Mouse (Mus musculus) heart, embryonic 14.5 days (tissue): Measurements from ENCODE around the gene Zfp955a. TPM values are rescaled to one million over a fixed set of nuclear protein-coding genes. Genes with fewer than 3 reads are reported as not detected.
"Not testable (repeated sequence)": the region's sequence is repeated elsewhere in the genome, so short reads cannot be mapped to it uniquely, and the experiment has no call there.

Experiments
- ATAC-seq: fragments of 200-750 bp; cut with Nextera tagmentation; 2 replicates; pipeline ENCODE4 v1.8.0; 2017; ENCODE audit warnings: low read depth, moderate TSS enrichment; ENCODE audit not compliant: insufficient number of reproducible peaks, insufficient read depth, low FRiP score
- H3K27ac ChIP-seq, 2 experiments: fragments of 200-500 bp in 1 of 2; fragments of 300-500 bp in 1 of 2; sonication (generic) in 1 of 2; replicated peaks in 1 of 2; 2 replicates each; pipeline ENCODE4 v1.5.1; 2012 to 2014; ENCODE audit warnings: low read depth in 2 of 2, low read length in 2 of 2, control low read depth in 1 of 2, mild to moderate bottlenecking in 1 of 2, mixed read lengths in 1 of 2; ENCODE audit not compliant: control insufficient read depth in 1 of 2, insufficient read depth in 1 of 2
- H3K27me3 ChIP-seq: fragments of 300-500 bp; sonication (generic); 2 replicates; pipeline ENCODE4 v1.6.1; 2014; ENCODE audit warnings: mild to moderate bottlenecking, low read length, control low read depth; ENCODE audit not compliant: control insufficient read depth, insufficient read depth
- H3K36me3 ChIP-seq: fragments of 300-500 bp; sonication (generic); 2 replicates; pipeline ENCODE4 v1.6.1; 2014; ENCODE audit warnings: mild to moderate bottlenecking, control low read depth, low read length, mixed read lengths; ENCODE audit not compliant: control insufficient read depth, insufficient read depth
- H3K4me1 ChIP-seq, 2 experiments: fragments of 200-500 bp in 1 of 2; fragments of 300-500 bp in 1 of 2; sonication (generic) in 1 of 2; 2 replicates each; pipeline ENCODE4 v1.6.1; 2012 to 2014; ENCODE audit warnings: low read length in 2 of 2, control low read depth in 1 of 2, mixed read lengths in 1 of 2; ENCODE audit not compliant: control insufficient read depth in 2 of 2, insufficient read depth in 2 of 2
- H3K4me2 ChIP-seq: fragments of 300-500 bp; sonication (generic); 2 replicates; pipeline ENCODE4 v1.6.1; 2014; ENCODE audit warnings: mild to moderate bottlenecking, low read length
- H3K4me3 ChIP-seq, 2 experiments: fragments of 200-500 bp in 1 of 2; fragments of 300-500 bp in 1 of 2; sonication (generic) in 1 of 2; 2 replicates each; pipeline ENCODE4 v1.5.1; 2012 to 2014; ENCODE audit warnings: low read length in 2 of 2, mild to moderate bottlenecking in 2 of 2, control low read depth in 1 of 2, low read depth in 1 of 2, moderate library complexity in 1 of 2; ENCODE audit not compliant: control insufficient read depth in 1 of 2, insufficient read depth in 1 of 2
- H3K9ac ChIP-seq: fragments of 300-500 bp; sonication (generic); 2 replicates; pipeline ENCODE4 v1.6.1; 2014; ENCODE audit warnings: mild to moderate bottlenecking, low read length
- H3K9me3 ChIP-seq: fragments of 300-500 bp; sonication (generic); 2 replicates; pipeline ENCODE4 v1.6.1; 2016; ENCODE audit warnings: low read length, control low read depth; ENCODE audit not compliant: control insufficient read depth
- WGBS: fragments of 180-500 bp; shearing (Covaris S2); extraction: QIAGEN DNeasy Blood & Tissue Kit; methylation state at CpG from one replicate; pipeline ENCODE4 v1.1.7; 2014; 5-methylcytosine and 5-hydroxymethylcytosine counted together
- polyA plus RNA-seq: library from polyadenylated mRNA; unstranded; fragments of >200 nt; fragmentation: Nextera tagmentation; extraction: Ambion mirVana; gene quantifications from 2 replicates; pipeline ENCODE4 v1.2.1, GENCODE M21; 2014

Gene Zfp955a
- polyA plus RNA-seq, 1 experiment from 2014 or later = 14.4 TPM

- WGBS = 57% methylated on average over 2 of the region's 2 CpGs
- Histone ChIP-seq H3K27me3 (no peaks in the 10 kb centered on the region), H3K9ac (no peak within 1 kb of the TSS), H3K4me3 (no peak within 1 kb of the TSS), H3K27ac (no peak within 1 kb of the TSS), H3K4me1 (no peaks in the 10 kb centered on the region), H3K36me3 (no peaks in the 10 kb centered on the region), H3K9me3 (peaks cover 6% of the 10 kb centered on the region; the same call in 1 of the 2 replicates), H3K4me2 (no peak within 1 kb of the TSS)
- ATAC-seq = no peak
These were observed 33.4 kb downstream of the Zfp955a start, which contains the start of gene Olfr1564 for GRCm38 (mm10) chr17:33221590-33221989. Gene Olfr1564, minus strand, starts transcription at chr17:33221690.

- not testable (repeated sequence) for H3K27me3 ChIP-seq, H3K9ac ChIP-seq
- WGBS = no CpG with 5 or more reads among the region's 2 CpGs
These were observed 63.9 kb downstream of the Zfp955a start, which contains the start of gene Olfr239 for GRCm38 (mm10) chr17:33191002-33191401. Gene Olfr239, plus strand, starts transcription at chr17:33191302.

More at GRCm38 (mm10) chr17:33191002-33191401, 63.9 kb downstream of the Zfp955a start, which contains the start of gene Olfr239:
- H3K27ac ChIP-seq, ATAC-seq, H3K36me3 ChIP-seq, H3K4me1 ChIP-seq, H3K4me2 ChIP-seq, H3K9me3 ChIP-seq, H3K4me3 ChIP-seq: not testable (repeated sequence)

Other genes starting within 250 kb of the Zfp955a start
- 5.5 and 6.6 TPM in 2 replicates for gene Zfp763, start 221.7 kb downstream of the Zfp955a start, polyA plus RNA-seq
- not detected in 2 replicates for gene 4921501E09Rik, start 187.1 kb downstream of the Zfp955a start, polyA plus RNA-seq
- 3.9 and 7.2 TPM in 2 replicates for gene Zfp563, start 165.8 kb downstream of the Zfp955a start, polyA plus RNA-seq
- 0.12 TPM in 1 of 2 replicates, not detected in the other for gene Morc2b, start 115.5 kb downstream of the Zfp955a start, polyA plus RNA-seq
- 0.04 TPM in 1 of 2 replicates, not detected in the other for gene Olfr55, start 86.7 kb downstream of the Zfp955a start, polyA plus RNA-seq
- not detected in 2 replicates for gene Olfr239, start 63.8 kb downstream of the Zfp955a start, polyA plus RNA-seq
- not detected in 2 replicates for gene Olfr1564, start 33.5 kb downstream of the Zfp955a start, polyA plus RNA-seq
- not detected in 2 replicates for gene Olfr63, start 9.5 kb upstream of the Zfp955a start, polyA plus RNA-seq
- gene Zfp955b, start 34.4 kb upstream of the Zfp955a start, polyA plus RNA-seq = 6.9 and 7.4 TPM in 2 replicates
- 6.8 and 9.0 TPM in 2 replicates for gene Zfp81, start 103.7 kb upstream of the Zfp955a start, polyA plus RNA-seq
- gene Zfp101, start 139.5 kb upstream of the Zfp955a start, polyA plus RNA-seq = 7.3 and 7.8 TPM in 2 replicates
- not detected in 2 replicates for gene Actl9, start 177.8 kb upstream of the Zfp955a start, polyA plus RNA-seq